ENCODE assay signal across 33 mouse cellular contexts in the genomic region with DNA sequence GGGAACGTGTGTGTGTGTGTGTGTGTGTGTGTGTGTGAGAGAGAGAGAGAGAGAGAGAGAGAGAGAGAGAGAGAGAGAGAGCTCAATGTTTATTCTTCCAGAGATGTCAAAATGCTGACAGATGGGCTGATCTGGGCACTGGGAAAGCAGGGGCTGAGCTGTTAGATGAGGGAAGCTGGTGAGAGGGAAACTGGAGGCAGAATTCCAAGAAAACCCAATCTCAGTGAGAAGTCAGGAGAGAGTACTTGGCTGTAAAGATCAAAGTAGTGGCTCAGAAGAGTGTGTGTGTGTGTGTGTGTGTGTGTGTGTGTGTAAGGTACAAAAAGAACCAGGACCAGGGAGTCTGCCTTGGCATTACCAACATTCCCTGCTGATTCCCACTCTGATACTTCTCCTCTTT. TPM values are rescaled to one million over a fixed set of nuclear protein-coding genes. Genes with fewer than 3 reads are reported as not detected.
DNase-seq lines count a peak whose midpoint lies in the region; ATAC-seq and TF ChIP-seq lines count a peak whose summit lies in the region.
"Had no signal": no experiment of that assay in that cellular context is flagged by ENCODE, and none has a peak within 500 bp of the region (broad histone marks: within the 10 kb centered on the region; RNA-seq: fewer than 3 reads in every experiment).

No protein-coding gene starts in this region.

- no peak overlapping the region for H3K27ac ChIP-seq in forebrain, postnatal 0 days (ENCODE audit: low read depth, low read length)
- H3K27ac ChIP-seq in forebrain, embryonic 11.5 days (ENCODE audit: low read depth, low read length), result no peak overlapping the region
- H3K27ac ChIP-seq in testis, adult 2 months (ENCODE audit: control insufficient read depth, insufficient read depth, low read depth, low read length), result no peak overlapping the region
- H3K27ac ChIP-seq: embryonic facial prominence, embryonic 12.5 days; hindbrain, embryonic 10.5 days; intestine, embryonic 15.5 days; kidney, postnatal 0 days; left cerebral cortex, adult 2 months; limb, embryonic 15.5 days; liver, embryonic 13.5 days; macrophage; midbrain, embryonic 13.5 days; neural tube, embryonic 15.5 days had no signal

- 11% methylated on average over 1 of the region's 1 CpGs for WGBS in forebrain, postnatal 0 days
- 38% methylated on average over 1 of the region's 1 CpGs for whole genome bisulfite sequencing in forebrain, embryonic 11.5 days

- intact Hi-C loops in left cerebral cortex, postnatal 4 days (cut with DNase I), result no loop called here

- DNase-seq in cerebellum, postnatal 10 days, result peak; percentile 67 to 76
- no peak for DNase-seq in cerebellum, postnatal 4 days (ENCODE audit: low spot score in 2 of 2)
- peak; percentile 66 for DNase-seq in forebrain, postnatal 0 days
- no peak for DNase-seq in forebrain, embryonic 11.5 days (ENCODE audit: low spot score)
- peak; percentile 34 for DNase-seq in left cerebral cortex, postnatal 4 days
- no peak for DNase-seq in left cerebral cortex, adult 9 months (ENCODE audit: low spot score in 2 of 2)
- DNase-seq in testis, postnatal 10 days (ENCODE audit: low spot score), result no peak
- DNase-seq: adrenal gland, adult 8-10 months; cerebellum, adult 18-20 months; cerebellum, postnatal 25 days; gastrocnemius, postnatal 14 days; heart, postnatal 14 days; kidney, adult 2 months; kidney, postnatal 4 days; liver, embryonic 13.5 days; lung, adult 2 months; retina, postnatal 1 day; right cerebral cortex, postnatal 14 days; thymus, adult 18-20 months; thymus, postnatal 25 days had no signal

- no peak for TF ChIP-seq POLR2A in testis, adult 2 months (IDR thresholded peaks at IDR 0.05; ENCODE audit: control insufficient read depth, low read depth, low read length)

- H3K36me3 ChIP-seq in forebrain, postnatal 0 days (ENCODE audit: insufficient read depth), result no peaks in the 10 kb centered on the region
- H3K36me3 ChIP-seq in forebrain, embryonic 11.5 days (ENCODE audit: control insufficient read depth, insufficient read depth, low read length), result no peaks in the 10 kb centered on the region
- H3K36me3 ChIP-seq in testis, adult 2 months (ENCODE audit: control insufficient read depth, insufficient read depth, low read length), result no peaks in the 10 kb centered on the region
- H3K36me3 ChIP-seq: embryonic facial prominence, embryonic 12.5 days; hindbrain, embryonic 10.5 days; intestine, embryonic 15.5 days; limb, embryonic 15.5 days; liver, embryonic 13.5 days; midbrain, embryonic 13.5 days; neural tube, embryonic 15.5 days had no signal

- peaks cover 4% of the 10 kb centered on the region for H3K4me1 ChIP-seq in forebrain, postnatal 0 days (ENCODE audit: insufficient read depth)
- H3K4me1 ChIP-seq in forebrain, embryonic 11.5 days (replicated peaks; ENCODE audit: control insufficient read depth, insufficient read depth, low read length), result peaks cover 2% of the 10 kb centered on the region; the same call in 1 of the 2 replicates
- H3K4me1 ChIP-seq in testis, adult 2 months (ENCODE audit: control insufficient read depth, insufficient read depth, low read length), result peaks cover 23% of the 10 kb centered on the region

- H3K27me3 ChIP-seq in forebrain, postnatal 0 days (ENCODE audit: insufficient read depth, low read length), result no peaks in the 10 kb centered on the region
- peaks cover 7% of the 10 kb centered on the region for H3K27me3 ChIP-seq in forebrain, embryonic 11.5 days (ENCODE audit: control insufficient read depth, insufficient read depth, low read length)
- H3K27me3 ChIP-seq in testis, adult 2 months (ENCODE audit: control insufficient read depth, insufficient read depth, low read length), result no peaks in the 10 kb centered on the region

- no peak overlapping the region for H3K9ac ChIP-seq in forebrain, postnatal 0 days
- H3K9ac ChIP-seq in forebrain, embryonic 11.5 days (ENCODE audit: low read length), result no peak overlapping the region
- H3K9ac ChIP-seq: embryonic facial prominence, embryonic 12.5 days; intestine, embryonic 15.5 days; limb, embryonic 15.5 days; liver, embryonic 13.5 days; midbrain, embryonic 13.5 days; neural tube, embryonic 15.5 days had no signal

- no peak overlapping the region for H3K4me2 ChIP-seq in forebrain, postnatal 0 days (ENCODE audit: low read depth)
- H3K4me2 ChIP-seq in forebrain, embryonic 11.5 days (ENCODE audit: low read depth, low read length, severe bottlenecking), result no peak overlapping the region
- H3K4me2 ChIP-seq: embryonic facial prominence, embryonic 12.5 days; intestine, embryonic 15.5 days; limb, embryonic 15.5 days; liver, embryonic 13.5 days; midbrain, embryonic 13.5 days had no signal

- H3K9me3 ChIP-seq in forebrain, postnatal 0 days (ENCODE audit: low read length), result no peaks in the 10 kb centered on the region
- H3K9me3 ChIP-seq in forebrain, embryonic 11.5 days (ENCODE audit: control insufficient read depth, low read length), result no peaks in the 10 kb centered on the region
- H3K9me3 ChIP-seq: embryonic facial prominence, embryonic 12.5 days; hindbrain, embryonic 10.5 days; intestine, embryonic 15.5 days; limb, embryonic 15.5 days; liver, embryonic 13.5 days; midbrain, embryonic 13.5 days; neural tube, embryonic 15.5 days had no signal

- peak; percentile 36 for ATAC-seq in forebrain, postnatal 0 days
- no peak for ATAC-seq in forebrain, embryonic 11.5 days (replicated peaks; ENCODE audit: low FRiP score)
- ATAC-seq: hindbrain, embryonic 16.5 days; intestine, embryonic 15.5 days; midbrain, embryonic 13.5 days had no signal

- TF ChIP-seq CTCF in forebrain, postnatal 0 days (IDR thresholded peaks at IDR 0.05; ENCODE audit: low read depth), result no peak
- no peak for TF ChIP-seq CTCF in testis, adult 2 months (IDR thresholded peaks at IDR 0.05; ENCODE audit: control insufficient read depth, insufficient read depth, insufficient replicate concordance, low read depth, low read length)

- H3K4me3 ChIP-seq in forebrain, postnatal 0 days (ENCODE audit: low read depth, low read length), result no peak overlapping the region
- H3K4me3 ChIP-seq in forebrain, embryonic 11.5 days (ENCODE audit: low read depth, low read length), result no peak overlapping the region
- H3K4me3 ChIP-seq in testis, adult 2 months (ENCODE audit: control insufficient read depth, low read depth, low read length), result peak overlapping the region; percentile 18
- H3K4me3 ChIP-seq: embryonic facial prominence, embryonic 12.5 days; hindbrain, embryonic 10.5 days; intestine, embryonic 15.5 days; left cerebral cortex, adult 2 months; limb, embryonic 15.5 days; liver, embryonic 13.5 days; midbrain, embryonic 13.5 days; neural tube, embryonic 15.5 days had no signal

RNA-seq across cellular contexts. Expression of a gene that starts 3.3 kb away (rescaled TPM):
- 11.7 and 25.2 TPM in 2 replicates for total RNA-seq in forebrain, postnatal 0 days (2014; rRNA removed)
- polyA plus RNA-seq in forebrain, postnatal 0 days (2015; fragmentation: Nextera tagmentation; extraction: Ambion mirVana), result 168 and 188 TPM in 2 replicates
- 144 and 151 TPM in 2 replicates for polyA plus RNA-seq in forebrain, embryonic 11.5 days (2014; fragmentation: Nextera tagmentation; extraction: Ambion mirVana)
- total RNA-seq in left cerebral cortex, postnatal 4 days (2021), result 10 to 100 TPM; 52.7 to 64.3 TPM
- 28.8 and 30.9 TPM in 2 replicates for polyA plus RNA-seq in testis, adult 2 months (2012; rRNA removed)
- total RNA-seq: CH12.LX had no signal

RNA-seq across cellular contexts. Expression of a gene that starts 6.0 kb away (rescaled TPM):
- 15.7 and 19.1 TPM in 2 replicates for total RNA-seq in forebrain, postnatal 0 days (2014; rRNA removed)
- 4.3 and 6.7 TPM in 2 replicates for polyA plus RNA-seq in forebrain, postnatal 0 days (2015; fragmentation: Nextera tagmentation; extraction: Ambion mirVana)
- polyA plus RNA-seq in forebrain, embryonic 11.5 days (2014; fragmentation: Nextera tagmentation; extraction: Ambion mirVana), result 10.5 and 11.7 TPM in 2 replicates
- total RNA-seq in left cerebral cortex, postnatal 4 days (2021), result 10 to 100 TPM; 18.8 to 20.1 TPM
- polyA plus RNA-seq in testis, adult 2 months (2012; rRNA removed), result 0.82 and 0.93 TPM in 2 replicates

RNA-seq across cellular contexts. Expression of a gene that starts 25.2 kb away (rescaled TPM):
- total RNA-seq in forebrain, postnatal 0 days (2014; rRNA removed), result 4.1 and 5.8 TPM in 2 replicates
- 6.9 and 10.2 TPM in 2 replicates for polyA plus RNA-seq in forebrain, postnatal 0 days (2015; fragmentation: Nextera tagmentation; extraction: Ambion mirVana)
- 12.3 and 12.6 TPM in 2 replicates for polyA plus RNA-seq in forebrain, embryonic 11.5 days (2014; fragmentation: Nextera tagmentation; extraction: Ambion mirVana)
- total RNA-seq in left cerebral cortex, postnatal 4 days (2021), result 1 to 10 TPM; 5.4 to 6.1 TPM
- polyA plus RNA-seq in testis, adult 2 months (2012; rRNA removed), result 7.5 and 8.9 TPM in 2 replicates

RNA-seq across cellular contexts. Expression of a gene that starts 26.3 kb away (rescaled TPM):
- 120 and 149 TPM in 2 replicates for total RNA-seq in forebrain, postnatal 0 days (2014; rRNA removed)
- 246 and 305 TPM in 2 replicates for polyA plus RNA-seq in forebrain, postnatal 0 days (2015; fragmentation: Nextera tagmentation; extraction: Ambion mirVana)
- polyA plus RNA-seq in forebrain, embryonic 11.5 days (2014; fragmentation: Nextera tagmentation; extraction: Ambion mirVana), result 191 and 202 TPM in 2 replicates
- 10 to 100 TPM; 90.7 to 91.9 TPM for total RNA-seq in left cerebral cortex, postnatal 4 days (2021)
- 97.9 and 108 TPM in 2 replicates for polyA plus RNA-seq in testis, adult 2 months (2012; rRNA removed)

RNA-seq across cellular contexts. Expression of a gene that starts 36.1 kb away (rescaled TPM):
- total RNA-seq in forebrain, postnatal 0 days (2014; rRNA removed), result 7.7 and 12.7 TPM in 2 replicates
- polyA plus RNA-seq in forebrain, postnatal 0 days (2015; fragmentation: Nextera tagmentation; extraction: Ambion mirVana), result 5.8 and 7.7 TPM in 2 replicates
- polyA plus RNA-seq in forebrain, embryonic 11.5 days (2014; fragmentation: Nextera tagmentation; extraction: Ambion mirVana), result 0.65 and 0.69 TPM in 2 replicates
- total RNA-seq in left cerebral cortex, postnatal 4 days (2021), result 1 to 10 TPM; 8.9 to 9.1 TPM
- polyA plus RNA-seq in testis, adult 2 months (2012; rRNA removed), result 19.0 and 19.1 TPM in 2 replicates
- total RNA-seq: granulocyte monocyte progenitor cell, adult 5-6 weeks had no signal
- polyA plus RNA-seq: macrophage had no signal

Comparison
In these comparisons a context has a peak if more than half of its experiments do, and no peak if none do; other contexts are left out.
1. DNase-seq: peak in cerebellum, postnatal 10 days (2 of 2), forebrain, postnatal 0 days (single experiment) and left cerebral cortex, postnatal 4 days (single experiment); none in cerebellum, postnatal 4 days (0 of 2), forebrain, embryonic 11.5 days (single experiment), left cerebral cortex, adult 9 months (0 of 2) and testis, postnatal 10 days (single experiment).